Mouse (Mus musculus): ENCODE measurements around the gene Nck2. TPM values are rescaled to one million over a fixed set of nuclear protein-coding genes. Genes with fewer than 3 reads are reported as not detected.

Gene Nck2
- polyA plus RNA-seq, 1 experiment from 2014 or later = 17.1 TPM

GRCm38 (mm10) chr1:43463941-43464682 is 19.7 kb downstream of the Nck2 start:
- Histone ChIP-seq H3K9ac (ENCODE audit: low read depth, low read length) (no peak overlapping the region), H3K27me3 (replicated peaks; ENCODE audit: control insufficient read depth, insufficient read depth, low read length) (no peaks in the 10 kb centered on the region), H3K4me1 (replicated peaks; ENCODE audit: control insufficient read depth, insufficient read depth, low read length) (peaks cover 9% of the 10 kb centered on the region; the same call in 1 of the 2 replicates), H3K4me3 (ENCODE audit: low read depth, low read length) (no peak overlapping the region), H3K9me3 (ENCODE audit: control insufficient read depth) (no peaks in the 10 kb centered on the region), H3K36me3 (ENCODE audit: control insufficient read depth, insufficient read depth) (no peaks in the 10 kb centered on the region), H3K27ac (ENCODE audit: low read depth, low read length) (no peak overlapping the region), H3K4me2 (replicated peaks; ENCODE audit: low read depth) (no peak overlapping the region)
- WGBS = 60% methylated on average over 11 of the region's 11 CpGs
- no peak for TF ChIP-seq CTCF (IDR thresholded peaks at IDR 0.05; ENCODE audit: low read depth)
- no peak for ATAC-seq

- Histone ChIP-seq H3K9me3 (ENCODE audit: control insufficient read depth) (no peaks in the 10 kb centered on the region), H3K4me1 (replicated peaks; ENCODE audit: control insufficient read depth, insufficient read depth, low read length) (peaks cover 12% of the 10 kb centered on the region; the same call in 1 of the 2 replicates), H3K4me3 (ENCODE audit: low read depth, low read length) (no peak overlapping the region), H3K4me2 (replicated peaks; ENCODE audit: low read depth) (no peak overlapping the region), H3K9ac (ENCODE audit: low read depth, low read length) (no peak overlapping the region), H3K36me3 (ENCODE audit: control insufficient read depth, insufficient read depth) (no peaks in the 10 kb centered on the region), H3K27ac (ENCODE audit: low read depth, low read length) (no peak overlapping the region), H3K27me3 (replicated peaks; ENCODE audit: control insufficient read depth, insufficient read depth, low read length) (no peaks in the 10 kb centered on the region)
- ATAC-seq = no peak
- no peak for TF ChIP-seq CTCF (IDR thresholded peaks at IDR 0.05; ENCODE audit: low read depth)
These were observed 20.6 kb downstream of the Nck2 start for GRCm38 (mm10) chr1:43464976-43465375.

GRCm38 (mm10) chr1:43465957-43466624 is 21.7 kb downstream of the Nck2 start:
- WGBS = 53% methylated on average over 9 of the region's 9 CpGs
- Histone ChIP-seq H3K4me3 (ENCODE audit: low read depth, low read length) (no peak overlapping the region), H3K9ac (ENCODE audit: low read depth, low read length) (no peak overlapping the region), H3K27ac (ENCODE audit: low read depth, low read length) (peak overlapping the region; percentile 54), H3K4me2 (replicated peaks; ENCODE audit: low read depth) (peak overlapping the region; percentile 27), H3K9me3 (ENCODE audit: control insufficient read depth) (no peaks in the 10 kb centered on the region), H3K27me3 (replicated peaks; ENCODE audit: control insufficient read depth, insufficient read depth, low read length) (no peaks in the 10 kb centered on the region), H3K36me3 (ENCODE audit: control insufficient read depth, insufficient read depth) (no peaks in the 10 kb centered on the region), H3K4me1 (replicated peaks; ENCODE audit: control insufficient read depth, insufficient read depth, low read length) (peaks cover 14% of the 10 kb centered on the region)
- TF ChIP-seq CTCF (IDR thresholded peaks at IDR 0.05; ENCODE audit: low read depth) = no peak
- peak; percentile 86 for ATAC-seq

- Histone ChIP-seq H3K4me2 (replicated peaks; ENCODE audit: low read depth) (no peak overlapping the region), H3K9me3 (ENCODE audit: control insufficient read depth) (no peaks in the 10 kb centered on the region), H3K4me3 (ENCODE audit: low read depth, low read length) (no peak overlapping the region), H3K9ac (ENCODE audit: low read depth, low read length) (no peak overlapping the region), H3K27me3 (replicated peaks; ENCODE audit: control insufficient read depth, insufficient read depth, low read length) (no peaks in the 10 kb centered on the region), H3K27ac (ENCODE audit: low read depth, low read length) (no peak overlapping the region), H3K36me3 (ENCODE audit: control insufficient read depth, insufficient read depth) (no peaks in the 10 kb centered on the region), H3K4me1 (replicated peaks; ENCODE audit: control insufficient read depth, insufficient read depth, low read length) (peaks cover 22% of the 10 kb centered on the region)
- no peak for ATAC-seq
- TF ChIP-seq CTCF (IDR thresholded peaks at IDR 0.05; ENCODE audit: low read depth) = no peak
- WGBS = 82% methylated on average over 8 of the region's 8 CpGs
These were observed 23.3 kb downstream of the Nck2 start for GRCm38 (mm10) chr1:43467656-43468055.

DNA sequence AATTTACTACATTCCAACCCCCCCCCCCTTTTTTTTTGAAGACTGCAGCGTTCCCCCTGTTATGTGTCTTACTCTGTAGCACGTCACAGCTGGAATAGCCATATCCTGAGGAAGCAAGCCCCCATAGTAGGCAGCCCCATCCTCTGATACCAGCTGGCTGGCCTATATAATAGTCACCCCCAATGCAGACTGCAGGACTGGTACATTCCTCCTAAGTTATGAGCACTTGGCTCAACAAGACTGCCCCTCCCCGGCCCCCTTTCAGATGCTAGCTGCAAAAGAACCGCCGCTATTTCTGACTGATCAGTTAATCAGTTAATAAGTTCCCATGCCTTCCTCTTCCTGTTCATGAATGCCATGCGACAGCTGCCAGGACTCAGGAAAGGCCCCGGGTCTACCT is 23.8 kb downstream of the Nck2 start:
- H3K9me3 ChIP-seq (ENCODE audit: control insufficient read depth) = no peaks in the 10 kb centered on the region
- H3K27ac ChIP-seq (ENCODE audit: low read depth, low read length) = no peak overlapping the region
- no peaks in the 10 kb centered on the region for H3K36me3 ChIP-seq (ENCODE audit: control insufficient read depth, insufficient read depth)
- H3K9ac ChIP-seq (ENCODE audit: low read depth, low read length) = no peak overlapping the region
- ATAC-seq = no peak
- TF ChIP-seq CTCF (IDR thresholded peaks at IDR 0.05; ENCODE audit: low read depth) = no peak
- WGBS = 50% methylated on average over 7 of the region's 7 CpGs
- no peak overlapping the region for H3K4me2 ChIP-seq (replicated peaks; ENCODE audit: low read depth)
- H3K27me3 ChIP-seq (replicated peaks; ENCODE audit: control insufficient read depth, insufficient read depth, low read length) = no peaks in the 10 kb centered on the region
- H3K4me3 ChIP-seq (ENCODE audit: low read depth, low read length) = no peak overlapping the region
- H3K4me1 ChIP-seq (replicated peaks; ENCODE audit: control insufficient read depth, insufficient read depth, low read length) = peaks cover 22% of the 10 kb centered on the region

DNA sequence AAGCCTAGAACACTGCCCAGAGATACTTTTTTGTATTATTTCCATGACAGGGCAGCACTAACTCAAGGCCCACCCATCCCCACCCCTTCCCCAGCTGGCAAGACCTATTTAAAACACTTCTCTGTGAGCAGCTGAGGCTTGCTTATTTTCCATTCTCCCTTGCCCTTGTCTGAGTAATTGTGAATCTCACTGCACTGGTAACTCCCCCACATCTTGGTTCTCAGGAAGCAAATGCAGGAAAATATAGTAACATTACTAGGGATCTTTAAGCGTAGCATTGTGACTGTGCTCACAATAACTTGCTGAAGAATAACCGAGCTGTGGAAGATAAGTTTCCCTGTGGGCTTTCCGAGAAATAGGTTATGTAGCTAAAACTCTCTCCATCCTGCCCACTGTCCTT is 24.6 kb downstream of the Nck2 start:
- H3K36me3 ChIP-seq (ENCODE audit: control insufficient read depth, insufficient read depth) = no peaks in the 10 kb centered on the region
- H3K9me3 ChIP-seq (ENCODE audit: control insufficient read depth) = no peaks in the 10 kb centered on the region
- no peak overlapping the region for H3K4me2 ChIP-seq (replicated peaks; ENCODE audit: low read depth)
- H3K27me3 ChIP-seq (replicated peaks; ENCODE audit: control insufficient read depth, insufficient read depth, low read length) = no peaks in the 10 kb centered on the region
- TF ChIP-seq CTCF (IDR thresholded peaks at IDR 0.05; ENCODE audit: low read depth) = no peak
- no peak overlapping the region for H3K4me3 ChIP-seq (ENCODE audit: low read depth, low read length)
- no peak overlapping the region for H3K9ac ChIP-seq (ENCODE audit: low read depth, low read length)
- no peak overlapping the region for H3K27ac ChIP-seq (ENCODE audit: low read depth, low read length)
- WGBS = 83% methylated on average over 3 of the region's 3 CpGs
- peaks cover 25% of the 10 kb centered on the region for H3K4me1 ChIP-seq (replicated peaks; ENCODE audit: control insufficient read depth, insufficient read depth, low read length)
- ATAC-seq = no peak

All from intestine, postnatal 0 days (tissue).